Mouse (Mus musculus): ENCODE results near the gene Mettl16. TPM values are rescaled to one million over a fixed set of nuclear protein-coding genes. Genes with fewer than 3 reads are reported as not detected.

Gene Mettl16
- total RNA-seq, 2 experiments from 2014 or later: 16.2 to 47.0 TPM

DNA sequence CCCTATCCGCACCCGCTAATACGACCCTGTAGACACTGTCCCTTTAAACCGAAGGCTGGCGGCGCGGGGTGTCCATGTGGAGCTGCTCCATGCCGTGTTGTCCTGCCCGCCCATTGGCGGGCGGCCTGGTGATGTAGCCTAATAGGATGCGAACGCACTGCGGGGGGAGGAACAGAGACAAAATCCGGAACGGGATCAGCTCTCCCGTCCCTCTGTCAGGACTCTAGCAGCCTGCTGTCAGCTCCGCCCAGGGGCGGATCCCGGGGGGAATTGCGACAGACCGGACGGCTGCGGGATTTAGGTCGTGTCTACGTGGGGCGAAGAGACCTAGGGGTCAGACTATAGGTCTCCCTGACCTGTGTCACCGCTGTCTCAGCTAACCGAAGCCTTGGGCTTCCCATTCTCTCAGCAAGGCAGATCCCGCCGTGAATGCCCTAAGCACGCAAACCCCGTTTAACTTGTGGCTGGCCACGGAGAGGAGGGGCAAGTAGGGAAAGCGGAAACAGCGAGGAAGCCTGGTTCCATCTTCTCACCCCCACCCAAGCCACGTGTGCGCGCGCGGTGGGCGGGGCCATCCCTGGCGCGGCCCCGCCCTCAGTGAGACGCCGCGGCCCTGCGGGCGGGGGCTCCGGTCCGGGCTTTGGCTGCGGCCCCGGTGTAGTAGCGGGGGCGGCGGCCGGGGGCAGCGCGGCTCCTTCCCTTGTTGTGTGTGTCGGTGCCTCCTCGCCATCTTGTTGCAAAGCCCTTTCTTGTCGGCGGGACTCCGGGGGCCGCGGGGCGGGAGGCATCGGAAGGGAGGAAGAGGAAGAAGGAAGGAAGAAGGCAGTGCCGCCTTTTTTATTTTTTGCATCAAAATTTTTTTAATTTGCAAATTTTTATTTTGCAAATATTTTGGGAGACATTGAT is 59.9 kb downstream of the Mettl16 start, which contains the start of gene Mnt:
Gene Mnt, plus strand, starts transcription at position 665 of the 906 bp plus-strand sequence.
- peak; percentile 38 for ATAC-seq (replicated peaks; ENCODE audit: poor library complexity, severe bottlenecking)

DNA sequence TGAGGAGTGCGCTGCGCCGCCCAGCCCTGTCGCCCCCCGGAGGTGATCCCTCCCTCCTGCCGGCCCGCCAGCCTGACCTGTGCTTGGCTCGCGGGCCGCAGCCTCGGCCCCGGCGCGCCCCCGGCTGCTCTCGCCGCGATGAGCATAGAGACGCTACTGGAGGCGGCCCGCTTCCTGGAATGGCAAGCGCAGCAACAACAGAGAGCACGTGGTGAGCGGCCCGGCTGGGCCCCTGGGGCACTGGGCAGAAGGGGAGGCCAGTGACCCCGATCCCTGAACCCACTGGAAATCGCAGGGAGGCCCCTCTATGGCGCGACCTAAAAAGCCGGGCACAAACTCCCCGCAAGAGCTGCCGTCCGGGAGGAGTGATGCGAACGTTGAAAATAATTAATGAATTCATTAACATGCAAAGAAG is 60.6 kb downstream of the Mettl16 start:
- no peak for ATAC-seq (replicated peaks; ENCODE audit: poor library complexity, severe bottlenecking)

DNA sequence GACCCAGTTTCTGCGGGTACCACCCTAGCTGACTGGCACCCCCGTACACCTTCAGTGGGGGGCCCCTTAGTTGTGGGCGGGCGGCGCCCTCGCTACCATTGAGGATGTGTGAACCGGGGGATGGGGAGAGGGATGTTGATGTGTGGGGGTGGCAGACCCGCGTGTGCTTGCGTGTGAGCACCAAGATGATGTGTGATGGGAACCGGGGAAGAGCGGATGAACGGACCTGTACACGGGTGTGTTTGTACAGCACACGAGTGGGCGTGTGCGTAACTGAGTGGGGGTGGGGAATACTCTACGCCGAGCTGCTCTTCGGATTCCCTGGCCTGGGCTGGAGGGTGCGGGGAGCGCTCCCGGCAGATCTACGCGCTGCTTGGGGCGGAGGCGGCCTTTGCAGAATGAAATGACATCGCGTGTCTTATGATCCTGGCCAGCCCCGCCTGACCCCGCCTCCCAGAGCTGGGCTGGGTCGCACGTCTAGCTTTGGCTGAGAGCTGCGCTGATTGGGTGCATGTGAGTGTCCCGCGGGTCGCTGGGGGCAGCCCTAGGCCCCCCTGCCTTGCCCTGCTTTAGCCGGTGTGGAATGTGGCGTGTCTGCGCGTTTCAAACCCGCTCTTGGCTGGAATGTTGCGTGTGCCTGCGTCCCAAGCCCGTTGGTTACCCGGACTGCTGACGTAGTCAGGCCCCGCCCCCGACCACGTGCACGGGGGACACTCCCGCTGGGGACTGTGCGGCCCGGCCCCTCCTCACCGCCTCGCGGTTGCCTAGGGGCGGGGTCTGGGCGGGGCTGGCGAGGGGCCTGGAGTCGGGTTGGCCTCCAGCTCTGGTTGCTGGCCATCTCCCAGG is 61.2 kb downstream of the Mettl16 start:
- ATAC-seq (replicated peaks; ENCODE audit: poor library complexity, severe bottlenecking): peak; percentile 39

DNA sequence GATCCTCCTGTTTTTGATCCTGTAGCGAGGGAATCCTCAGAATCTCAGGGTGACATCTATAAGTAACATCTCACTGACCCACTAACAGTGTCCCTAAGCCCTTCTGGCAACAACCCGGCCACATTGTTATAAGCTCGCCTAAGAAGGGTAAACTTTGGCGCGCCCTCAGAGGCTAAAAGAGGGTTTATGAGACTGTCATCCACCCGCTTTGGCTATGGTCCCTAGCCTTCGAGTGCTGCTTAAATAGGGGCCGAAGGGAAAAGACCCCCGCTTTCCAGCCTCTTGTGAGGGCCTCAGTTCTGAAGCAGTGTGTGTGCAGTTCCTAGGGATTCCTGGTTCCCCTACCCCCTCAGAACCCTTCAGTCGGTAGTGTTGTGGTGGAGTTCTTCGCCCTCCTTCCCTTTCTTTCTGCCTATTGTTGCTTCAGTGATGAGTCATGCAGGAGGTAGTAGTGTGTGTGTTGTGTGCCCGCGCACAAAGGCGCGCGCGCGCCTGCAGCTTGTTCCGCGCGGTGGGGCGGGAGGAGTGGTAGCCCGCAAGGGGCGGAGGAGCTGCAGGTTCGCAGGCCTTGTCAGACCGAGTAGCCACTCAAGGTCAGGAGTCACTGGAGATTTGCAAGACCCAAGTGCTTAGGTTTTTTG is 62.0 kb downstream of the Mettl16 start:
- ATAC-seq (replicated peaks; ENCODE audit: poor library complexity, severe bottlenecking): peak; percentile 15

DNA sequence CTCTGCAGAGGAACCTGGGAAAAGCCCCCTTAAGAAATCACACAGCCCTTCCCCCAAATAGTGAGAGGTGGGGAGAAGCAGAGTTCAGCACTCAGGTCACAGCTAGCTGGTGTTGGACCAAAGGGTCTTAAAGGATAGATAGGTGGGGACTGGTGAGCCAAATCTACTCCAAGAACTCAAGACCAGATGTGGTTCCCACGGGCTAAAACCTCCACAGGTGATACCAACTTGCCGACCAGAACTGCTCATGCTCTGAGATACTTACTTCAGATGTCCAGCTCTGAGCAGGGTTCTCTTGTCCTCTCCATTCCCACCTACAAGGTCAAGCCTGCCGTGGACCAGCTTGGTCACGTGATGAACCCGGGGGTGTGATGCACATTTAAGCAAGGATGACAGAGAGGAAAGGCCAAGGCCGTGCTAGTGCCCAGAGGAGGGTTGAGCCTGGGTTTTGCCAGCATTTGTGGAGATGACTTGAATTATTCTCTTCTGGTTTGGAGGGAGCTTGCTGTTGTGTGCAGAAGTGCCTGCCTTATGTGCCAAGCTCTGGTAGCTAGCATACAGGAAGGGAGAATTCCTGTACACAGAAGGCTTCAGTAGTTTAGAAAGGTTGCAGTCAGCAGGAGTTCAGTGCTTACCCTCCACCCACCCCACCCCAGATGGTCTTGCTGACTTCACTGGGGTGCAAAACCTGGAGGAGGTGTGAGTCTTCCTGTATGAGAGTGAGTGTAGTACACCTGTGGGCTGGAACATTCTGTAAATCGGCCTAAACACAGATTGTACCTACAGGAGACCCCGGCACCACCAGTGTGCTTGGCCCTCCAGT is 63.1 kb downstream of the Mettl16 start:
- ATAC-seq (replicated peaks; ENCODE audit: poor library complexity, severe bottlenecking): no peak

DNA sequence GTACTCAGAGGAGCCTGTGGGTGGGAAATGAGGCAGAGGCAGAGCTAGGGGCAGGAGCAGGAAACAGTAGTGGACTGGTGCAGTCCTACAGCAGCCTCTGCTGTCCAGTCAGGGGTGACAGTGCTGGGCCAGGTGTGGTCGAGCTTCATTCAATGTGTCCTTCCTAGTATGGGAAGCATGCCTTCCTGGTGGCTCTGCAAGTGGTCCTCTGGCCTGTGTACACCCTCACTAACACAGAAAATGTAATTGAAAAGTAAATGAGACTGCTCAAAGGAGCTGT is 63.7 kb downstream of the Mettl16 start:
- ATAC-seq (replicated peaks; ENCODE audit: poor library complexity, severe bottlenecking): no peak

DNA sequence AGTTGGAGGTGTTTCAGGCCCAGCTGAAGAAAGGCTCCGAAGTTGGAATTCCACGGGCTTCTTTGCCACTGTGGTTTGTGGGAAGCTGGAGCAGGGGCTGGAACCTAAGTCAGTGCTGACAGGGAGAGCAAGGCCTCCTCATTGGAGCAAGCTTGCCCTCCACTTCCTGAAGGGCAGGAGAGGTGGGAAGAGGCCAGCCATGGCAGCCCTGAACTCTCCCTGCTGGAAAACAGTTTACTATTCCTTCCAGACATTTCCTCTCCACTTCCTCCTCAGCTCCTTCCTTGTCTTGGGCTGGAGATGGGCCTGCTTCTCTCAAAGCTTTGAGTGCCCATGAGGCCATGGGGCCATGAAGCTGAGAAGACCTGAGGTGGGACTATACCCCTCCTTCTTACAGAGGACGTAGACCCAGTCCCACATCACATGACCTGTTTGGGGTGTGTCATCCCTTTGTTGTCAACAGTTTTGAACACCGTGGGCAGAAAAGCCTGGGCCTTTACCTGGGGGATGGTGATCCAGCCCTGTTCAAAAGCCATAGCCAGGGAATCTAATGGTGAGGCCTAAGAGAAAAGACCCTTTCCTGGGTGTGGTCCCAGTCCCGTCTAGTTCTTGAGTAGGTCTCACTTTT is 64.1 kb downstream of the Mettl16 start:
- ATAC-seq (replicated peaks; ENCODE audit: poor library complexity, severe bottlenecking): no peak

DNA sequence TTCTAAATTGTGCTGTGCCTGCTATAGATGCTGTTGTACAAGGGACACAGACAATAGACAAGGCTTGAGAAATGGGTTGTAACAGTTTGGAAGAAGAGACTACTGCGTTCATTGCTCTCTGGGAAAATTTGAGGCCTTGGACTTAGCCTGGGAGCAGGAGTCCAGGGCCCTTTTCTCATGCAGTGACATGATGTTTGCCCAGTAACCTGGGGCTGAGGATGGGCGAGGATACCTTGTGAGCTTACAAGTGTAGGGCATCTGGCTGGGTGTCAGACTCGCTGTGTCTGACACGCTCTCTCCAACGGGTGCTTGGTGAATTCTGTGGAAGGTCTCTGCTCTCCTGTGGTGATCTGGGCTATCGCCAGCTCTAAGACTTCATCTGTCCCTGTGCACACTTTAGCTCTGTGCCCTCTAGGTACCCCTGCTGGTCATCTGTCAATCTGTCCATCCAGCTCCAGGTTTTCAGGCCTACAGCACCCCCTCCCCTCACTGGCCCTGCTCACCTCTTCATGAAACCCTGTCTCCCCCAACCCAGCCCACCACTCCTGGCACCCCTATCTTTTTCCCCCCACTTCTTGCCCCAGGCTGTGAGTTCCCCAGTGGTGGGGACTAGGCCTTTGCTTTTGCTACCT is 65.1 kb downstream of the Mettl16 start:
- no peak for ATAC-seq (replicated peaks; ENCODE audit: poor library complexity, severe bottlenecking)

DNA sequence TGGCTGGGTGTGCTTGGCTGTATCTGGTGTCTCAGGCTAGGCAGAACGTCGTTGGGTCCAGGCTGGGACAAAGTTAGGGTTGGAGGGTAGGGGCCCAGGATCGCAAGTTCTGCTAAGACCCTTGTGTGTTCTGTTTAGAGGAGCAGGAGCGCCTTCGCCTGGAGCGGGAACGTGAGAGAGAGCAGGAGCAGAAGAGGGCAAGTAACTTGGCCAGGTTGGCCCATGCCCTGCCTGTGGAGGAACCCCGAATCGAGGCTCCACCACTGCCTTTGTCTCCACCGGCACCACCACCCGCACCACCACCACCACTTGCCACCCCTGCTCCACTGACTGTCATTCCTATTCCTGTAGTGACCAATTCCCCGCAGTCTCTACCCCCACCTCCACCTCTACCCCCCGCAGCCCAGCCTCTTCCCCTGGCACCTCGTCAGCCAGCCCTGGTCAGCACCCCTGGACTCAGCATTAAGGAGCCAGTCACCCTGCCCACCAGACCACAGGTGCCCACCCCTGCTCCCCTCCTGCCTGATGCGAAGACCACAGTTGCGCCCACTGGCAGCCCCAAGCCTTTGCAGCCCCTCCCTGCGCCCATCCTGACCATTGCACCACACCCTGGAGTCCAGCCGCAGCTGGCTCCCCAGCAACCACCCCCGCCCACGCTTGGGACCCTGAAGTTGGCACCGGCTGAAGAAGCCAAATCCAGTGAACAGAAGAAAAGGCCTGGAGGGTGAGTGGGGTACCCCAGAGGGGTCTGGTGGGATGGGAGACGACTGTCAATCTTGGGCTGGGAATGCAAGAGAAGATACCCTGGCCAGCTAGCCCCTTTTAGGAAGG is 65.8 kb downstream of the Mettl16 start:
- ATAC-seq (replicated peaks; ENCODE audit: poor library complexity, severe bottlenecking): no peak

DNA sequence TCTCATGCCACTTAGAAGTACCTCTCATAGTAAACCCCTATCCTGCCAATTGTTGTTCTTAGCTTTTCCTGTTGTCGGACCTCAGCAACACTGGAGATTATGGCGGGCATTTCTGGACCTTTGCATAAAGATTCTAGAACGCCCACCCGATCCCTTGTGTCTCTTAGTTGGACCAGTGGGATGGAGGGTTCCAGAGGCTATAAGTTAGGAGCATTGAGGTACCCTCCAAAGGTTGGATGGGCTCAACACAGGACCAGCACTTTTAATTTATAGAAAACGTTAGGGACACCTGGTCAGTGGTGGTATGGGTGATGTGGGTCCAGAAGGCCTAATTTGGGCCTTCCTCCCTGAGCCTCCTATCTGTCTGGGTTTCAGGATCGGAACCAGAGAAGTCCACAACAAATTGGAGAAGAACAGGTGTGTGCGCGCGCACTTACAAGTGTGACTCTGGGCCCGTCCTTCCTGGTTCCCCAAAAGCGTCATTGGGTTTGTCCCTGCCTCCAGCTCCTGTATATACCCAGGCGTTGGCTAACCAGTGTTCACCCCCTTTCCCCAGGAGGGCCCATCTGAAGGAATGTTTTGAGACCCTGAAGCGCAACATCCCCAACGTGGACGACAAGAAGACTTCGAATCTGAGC is 66.5 kb downstream of the Mettl16 start:
- ATAC-seq (replicated peaks; ENCODE audit: poor library complexity, severe bottlenecking): peak; percentile 14

DNA sequence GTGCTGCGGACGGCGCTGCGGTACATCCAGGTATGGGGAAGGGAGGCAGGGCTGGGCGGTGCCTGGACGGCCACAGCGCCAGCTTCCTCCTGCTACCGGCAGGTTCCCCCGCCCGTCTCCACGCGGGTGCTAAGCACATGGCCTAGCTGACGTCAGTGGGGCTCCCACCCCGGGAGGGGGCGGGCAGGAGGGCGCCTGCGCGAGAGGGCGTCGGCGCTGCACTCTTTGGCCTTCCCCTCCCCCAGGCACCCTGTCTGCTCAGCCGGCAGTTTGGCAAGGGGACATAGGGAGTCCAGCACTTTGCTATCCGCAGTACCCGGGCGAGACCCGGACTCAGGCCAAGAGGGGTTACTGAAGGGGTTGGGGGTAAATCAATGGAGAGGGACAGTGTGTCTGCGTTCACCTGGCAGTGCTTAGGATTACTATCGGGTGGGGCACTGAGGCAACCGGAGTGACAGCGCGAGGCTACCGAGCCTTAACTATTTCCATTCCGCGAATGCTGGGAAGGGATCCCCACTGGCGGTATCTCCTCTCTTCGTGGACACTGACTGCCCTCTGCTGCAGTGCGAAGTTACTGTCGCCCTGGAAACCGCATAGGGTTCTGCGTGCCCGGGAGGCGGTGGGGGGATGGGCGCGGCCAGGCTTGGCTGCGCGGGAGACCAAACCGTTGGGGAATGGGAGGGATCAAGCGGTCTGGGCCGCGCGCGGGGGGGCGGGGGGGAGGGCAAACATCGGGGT is 67.2 kb downstream of the Mettl16 start:
- peak; percentile 62 for ATAC-seq (replicated peaks; ENCODE audit: poor library complexity, severe bottlenecking)

DNA sequence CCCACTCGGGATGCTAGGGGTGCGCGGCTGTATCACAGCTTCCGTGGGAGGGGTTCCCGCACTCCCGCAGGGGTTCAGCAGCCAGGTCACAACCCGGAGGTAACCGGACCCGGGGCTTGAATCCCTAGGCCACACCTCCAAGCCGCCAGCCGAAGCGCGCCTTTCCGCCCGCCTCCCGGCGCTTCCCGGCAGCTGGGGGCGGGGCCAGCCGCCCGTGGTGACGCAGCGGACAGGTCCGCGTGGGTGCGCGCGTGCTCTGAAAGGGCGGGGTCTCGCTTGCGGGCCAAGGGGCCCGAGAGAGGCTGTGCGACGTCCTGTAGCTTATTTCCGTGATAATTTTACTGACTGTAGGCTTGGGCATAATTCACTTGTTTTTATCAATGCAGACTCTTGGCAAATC is 67.8 kb downstream of the Mettl16 start:
- peak; percentile 59 for ATAC-seq (replicated peaks; ENCODE audit: poor library complexity, severe bottlenecking)

DNA sequence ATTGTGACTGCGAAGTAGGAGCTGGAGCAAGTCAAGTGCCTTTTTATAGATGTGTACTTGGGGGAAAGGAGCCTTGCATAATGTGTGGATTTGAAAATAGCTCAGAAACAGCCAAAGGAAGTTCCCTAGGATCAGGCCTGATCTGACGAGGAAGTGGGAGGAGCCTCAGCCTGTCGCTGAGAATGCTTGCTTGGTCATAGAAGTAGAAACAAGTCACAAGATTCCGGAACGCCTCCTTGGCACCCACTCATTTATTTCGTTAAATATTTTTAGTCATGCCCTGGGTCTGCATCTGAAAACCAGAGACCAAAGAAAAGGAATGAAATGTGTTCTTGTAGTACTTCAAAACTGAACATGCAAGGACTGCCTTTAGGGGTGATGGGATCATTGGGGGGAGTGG is 68.3 kb downstream of the Mettl16 start:
- peak; percentile 43 for ATAC-seq (replicated peaks; ENCODE audit: poor library complexity, severe bottlenecking)

DNA sequence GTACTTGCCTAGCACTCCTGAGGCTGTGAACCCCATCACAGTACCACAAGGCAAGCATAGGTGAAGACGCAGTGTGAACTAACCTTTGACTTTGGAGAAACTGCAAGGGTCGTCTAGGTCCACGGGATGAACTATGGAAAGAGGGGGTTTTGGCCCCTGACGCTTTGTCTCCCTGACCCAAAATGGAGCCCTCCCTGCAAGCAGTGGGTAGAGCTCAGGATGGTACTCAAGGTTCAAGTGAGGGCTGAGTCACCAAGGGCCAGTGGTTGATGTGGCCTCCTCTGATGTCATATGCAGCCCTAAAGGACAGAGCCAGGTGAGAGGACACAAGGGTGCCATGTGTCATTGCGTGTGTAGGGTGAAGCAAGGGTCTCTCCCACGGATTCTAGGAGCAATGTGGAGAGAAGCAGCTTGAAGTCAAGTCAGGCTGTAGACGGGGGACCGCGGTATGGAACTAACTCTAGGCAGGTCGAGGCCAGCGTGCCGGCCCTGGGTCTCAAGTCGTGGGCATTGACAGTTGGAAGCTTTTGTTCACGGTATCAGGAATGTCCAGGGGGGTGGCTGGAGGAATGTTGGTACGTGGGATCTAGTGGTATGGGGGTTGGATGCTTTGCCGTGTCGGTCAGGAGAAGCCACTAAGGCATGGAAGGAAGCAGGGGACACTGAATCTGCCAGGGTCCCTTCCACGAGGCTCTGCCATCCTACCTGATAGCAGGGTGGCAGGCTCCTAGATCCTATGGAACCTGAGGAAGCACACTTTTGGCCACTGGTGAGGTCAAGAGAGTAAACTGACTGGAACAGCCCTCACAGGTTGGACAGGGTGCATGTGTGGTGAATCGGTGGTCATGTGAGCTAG is 69.5 kb downstream of the Mettl16 start:
- no peak for ATAC-seq (replicated peaks; ENCODE audit: poor library complexity, severe bottlenecking)

DNA sequence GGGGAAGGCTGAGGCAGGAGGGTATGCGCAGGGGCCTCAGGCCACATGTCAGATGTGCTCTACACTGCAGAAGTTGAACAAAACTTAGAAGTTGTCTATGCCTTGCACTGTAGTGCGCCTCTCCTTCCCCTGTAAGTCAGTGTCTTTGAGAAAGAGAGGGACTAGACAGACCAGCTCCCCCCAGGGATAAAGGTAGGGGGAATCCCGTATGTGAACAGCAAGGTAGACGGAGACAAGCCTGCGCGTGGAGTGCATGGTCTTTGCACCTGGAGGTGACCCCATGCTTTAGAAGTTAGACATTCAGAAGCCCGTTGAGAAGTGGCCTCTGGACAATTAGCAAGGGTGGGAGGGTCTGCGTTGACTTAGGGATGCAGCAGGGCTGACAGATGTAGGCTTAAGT is 70.1 kb downstream of the Mettl16 start:
- no peak for ATAC-seq (replicated peaks; ENCODE audit: poor library complexity, severe bottlenecking)

DNA sequence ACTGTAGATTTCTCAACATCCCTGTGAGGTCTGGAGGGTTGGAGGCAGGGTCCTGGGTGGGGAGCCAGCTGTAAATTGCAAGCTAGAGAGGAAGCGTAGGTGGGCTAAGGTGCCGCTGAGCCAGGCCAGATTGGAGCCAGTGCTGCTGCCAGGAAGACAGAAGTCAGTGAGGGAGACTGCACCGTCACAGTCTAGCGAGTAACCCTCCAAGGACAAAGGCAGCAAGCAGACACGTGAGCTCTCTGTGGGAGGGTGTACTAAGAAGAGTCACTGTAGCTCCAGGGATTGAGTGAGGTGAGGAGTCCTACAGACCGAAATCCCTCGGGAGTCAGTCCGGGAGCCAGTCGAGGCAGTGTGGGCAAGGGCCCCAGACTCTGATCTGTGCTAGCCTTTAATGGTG is 70.7 kb downstream of the Mettl16 start:
- no peak for ATAC-seq (replicated peaks; ENCODE audit: poor library complexity, severe bottlenecking)

All from granulocyte monocyte progenitor cell, adult 5-6 weeks (primary cell).